Mouse (Mus musculus): ENCODE measurements at regions not wholly inside any gene's neighbourhood (a gene's known extent, or its start where the extent isn't known, plus 50 kb on each side); places are given as distances from the start of the nearest gene placed in this dataset.

DNA sequence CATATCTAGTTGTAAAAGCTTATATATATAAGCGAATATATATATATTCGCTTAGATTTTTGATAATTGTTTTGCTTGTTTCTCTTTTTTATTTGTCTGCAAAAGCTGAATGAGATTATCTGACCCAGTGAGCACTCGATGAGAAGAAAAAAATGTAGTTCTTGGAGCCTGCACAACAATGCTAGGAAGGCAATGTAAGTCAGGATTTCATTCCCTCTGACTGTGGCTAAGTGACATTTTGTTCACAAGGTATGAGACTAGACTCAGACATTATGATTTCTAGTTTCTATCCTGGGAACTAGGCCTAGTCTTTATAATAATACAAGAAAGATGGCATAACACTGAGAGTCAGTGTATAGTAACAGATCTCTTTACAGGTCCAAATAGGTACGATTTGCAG lies 108.9 kb upstream of the Bmp2 start:
- H3K27ac ChIP-seq (ENCODE audit: low read length), result no peak overlapping the region
- H3K4me1 ChIP-seq (replicated peaks; ENCODE audit: control insufficient read depth, insufficient read depth, low read length), result no peaks in the 10 kb centered on the region
- H3K36me3 ChIP-seq (ENCODE audit: control insufficient read depth, insufficient read depth), result no peaks in the 10 kb centered on the region
- H3K4me3 ChIP-seq (replicated peaks; ENCODE audit: low read length), result no peak overlapping the region
- 90% methylated on average over 4 of the region's 4 CpGs for WGBS
- H3K27me3 ChIP-seq (replicated peaks; ENCODE audit: control insufficient read depth, insufficient read depth, low read length), result no peaks in the 10 kb centered on the region
- no peaks in the 10 kb centered on the region for H3K9me3 ChIP-seq (ENCODE audit: control insufficient read depth, low read length)
- no peak overlapping the region for H3K9ac ChIP-seq (replicated peaks; ENCODE audit: low read depth, low read length)
- ATAC-seq, result no peak
- no peak overlapping the region for H3K4me2 ChIP-seq (ENCODE audit: low read length)

DNA sequence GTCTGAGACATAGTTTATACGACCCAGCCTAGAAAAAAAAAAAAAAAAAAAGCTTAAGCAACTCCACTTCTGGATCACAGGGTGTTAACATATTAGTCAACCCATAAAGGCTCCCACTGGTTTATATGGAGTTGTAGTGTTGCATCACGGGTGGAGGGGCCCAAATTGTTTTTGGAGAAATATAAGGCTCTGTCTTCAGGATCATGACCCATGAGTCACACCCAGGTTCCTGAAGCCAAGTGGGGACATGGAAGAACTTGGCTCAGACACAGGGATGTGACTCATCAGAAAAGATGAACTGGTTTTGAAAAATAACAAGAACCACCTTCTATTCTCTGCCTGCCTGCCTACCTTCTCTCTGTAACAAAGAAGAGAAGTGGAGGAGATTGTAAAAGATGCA lies 108.5 kb upstream of the Bmp2 start:
- WGBS, result 90% methylated on average over 2 of the region's 2 CpGs
- Histone ChIP-seq H3K4me1 (replicated peaks; ENCODE audit: control insufficient read depth, insufficient read depth, low read length) (no peaks in the 10 kb centered on the region), H3K27me3 (replicated peaks; ENCODE audit: control insufficient read depth, insufficient read depth, low read length) (no peaks in the 10 kb centered on the region), H3K27ac (ENCODE audit: low read length) (no peak overlapping the region), H3K4me3 (replicated peaks; ENCODE audit: low read length) (no peak overlapping the region), H3K9me3 (ENCODE audit: control insufficient read depth, low read length) (no peaks in the 10 kb centered on the region), H3K4me2 (ENCODE audit: low read length) (no peak overlapping the region), H3K9ac (replicated peaks; ENCODE audit: low read depth, low read length) (no peak overlapping the region), H3K36me3 (ENCODE audit: control insufficient read depth, insufficient read depth) (no peaks in the 10 kb centered on the region)
- ATAC-seq, result no peak

GRCm38 (mm10) chr2:133452947-133453346 lies 99.0 kb upstream of the Bmp2 start:
- 87% methylated on average over 6 of the region's 6 CpGs for WGBS
- no peak overlapping the region for H3K4me3 ChIP-seq (replicated peaks; ENCODE audit: low read length)
- no peaks in the 10 kb centered on the region for H3K9me3 ChIP-seq (ENCODE audit: control insufficient read depth, low read length)
- no peaks in the 10 kb centered on the region for H3K36me3 ChIP-seq (ENCODE audit: control insufficient read depth, insufficient read depth)
- no peak overlapping the region for H3K27ac ChIP-seq (ENCODE audit: low read length)
- no peaks in the 10 kb centered on the region for H3K4me1 ChIP-seq (replicated peaks; ENCODE audit: control insufficient read depth, insufficient read depth, low read length)
- no peak for ATAC-seq
- no peaks in the 10 kb centered on the region for H3K27me3 ChIP-seq (replicated peaks; ENCODE audit: control insufficient read depth, insufficient read depth, low read length)
- H3K9ac ChIP-seq (replicated peaks; ENCODE audit: low read depth, low read length), result no peak overlapping the region
- H3K4me2 ChIP-seq (ENCODE audit: low read length), result no peak overlapping the region

DNA sequence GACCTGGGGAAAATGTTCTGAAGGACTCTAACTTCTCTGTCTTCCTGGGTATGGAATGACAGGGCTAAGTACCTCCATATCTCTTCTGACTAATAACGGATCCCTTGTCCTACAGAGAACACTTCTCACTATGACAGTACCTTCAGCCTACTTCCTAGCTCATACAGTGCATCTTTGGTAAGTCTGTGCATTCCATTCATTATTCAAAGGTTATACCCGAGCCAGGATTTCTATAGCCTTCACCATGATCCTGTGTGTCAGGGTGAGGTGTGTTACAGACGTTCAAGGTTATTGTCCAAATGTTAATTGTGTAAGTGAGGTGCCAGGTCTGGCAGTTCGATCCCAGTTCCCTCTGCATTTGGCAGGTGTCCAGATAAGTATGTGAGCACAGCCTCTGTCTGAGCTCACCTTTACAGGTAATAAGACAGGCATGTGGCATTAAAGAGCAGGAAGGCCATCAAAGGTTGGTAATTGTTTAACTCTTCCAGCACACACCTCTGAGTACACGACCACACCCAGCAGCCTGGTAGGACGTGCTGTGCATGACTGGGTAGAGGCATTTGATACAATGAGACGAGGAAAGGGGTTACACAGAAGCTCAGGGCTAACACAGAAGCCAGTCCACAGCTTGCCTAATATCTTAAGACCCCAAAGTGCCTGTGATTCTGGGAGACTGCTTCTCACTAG lies 96.3 kb upstream of the Bmp2 start:
- H3K4me3 ChIP-seq (replicated peaks; ENCODE audit: low read length), result no peak overlapping the region
- H3K36me3 ChIP-seq (ENCODE audit: control insufficient read depth, insufficient read depth), result no peaks in the 10 kb centered on the region
- H3K4me1 ChIP-seq (replicated peaks; ENCODE audit: control insufficient read depth, insufficient read depth, low read length), result no peaks in the 10 kb centered on the region
- no peak overlapping the region for H3K9ac ChIP-seq (replicated peaks; ENCODE audit: low read depth, low read length)
- no peak for ATAC-seq
- H3K4me2 ChIP-seq (ENCODE audit: low read length), result no peak overlapping the region
- H3K27ac ChIP-seq (ENCODE audit: low read length), result no peak overlapping the region
- WGBS, result 77% methylated on average over 7 of the region's 7 CpGs
- H3K9me3 ChIP-seq (ENCODE audit: control insufficient read depth, low read length), result no peaks in the 10 kb centered on the region
- no peaks in the 10 kb centered on the region for H3K27me3 ChIP-seq (replicated peaks; ENCODE audit: control insufficient read depth, insufficient read depth, low read length)

DNA sequence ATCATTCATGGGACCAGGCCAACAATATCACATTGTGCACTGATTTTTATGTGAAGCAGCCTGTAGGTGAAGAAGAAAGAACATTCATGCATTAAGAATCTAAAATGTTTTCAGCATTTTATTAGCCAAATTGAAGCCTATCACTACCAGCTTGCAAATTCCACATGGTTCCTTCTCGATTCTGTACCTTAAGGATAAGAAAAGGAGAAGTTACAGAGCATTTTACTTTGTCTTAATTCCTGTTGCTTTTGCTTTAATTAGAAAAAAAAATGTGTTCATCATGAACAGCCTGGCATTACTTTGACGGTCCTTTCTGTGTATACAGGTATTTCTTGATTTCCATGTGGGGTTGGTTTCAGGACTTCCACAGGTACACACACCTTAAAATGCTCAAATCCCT lies 95.2 kb upstream of the Bmp2 start:
- 88% methylated on average over 2 of the region's 2 CpGs for WGBS

GRCm38 (mm10) chr2:133458735-133459134 lies 93.2 kb upstream of the Bmp2 start:
- WGBS, result 53% methylated on average over 2 of the region's 2 CpGs
- no peaks in the 10 kb centered on the region for H3K27me3 ChIP-seq (replicated peaks; ENCODE audit: control insufficient read depth, insufficient read depth, low read length)

More for the DNA sequence above, 95.2 kb upstream of the Bmp2 start:
- H3K4me2 ChIP-seq (ENCODE audit: low read length), result no peak overlapping the region
- H3K4me3 ChIP-seq (replicated peaks; ENCODE audit: low read length), result no peak overlapping the region
- H3K27me3 ChIP-seq (replicated peaks; ENCODE audit: control insufficient read depth, insufficient read depth, low read length), result no peaks in the 10 kb centered on the region
- no peak overlapping the region for H3K27ac ChIP-seq (ENCODE audit: low read length)
- no peaks in the 10 kb centered on the region for H3K36me3 ChIP-seq (ENCODE audit: control insufficient read depth, insufficient read depth)
- no peaks in the 10 kb centered on the region for H3K9me3 ChIP-seq (ENCODE audit: control insufficient read depth, low read length)
- no peak overlapping the region for H3K9ac ChIP-seq (replicated peaks; ENCODE audit: low read depth, low read length)
- no peak for ATAC-seq
- H3K4me1 ChIP-seq (replicated peaks; ENCODE audit: control insufficient read depth, insufficient read depth, low read length), result no peaks in the 10 kb centered on the region

DNA sequence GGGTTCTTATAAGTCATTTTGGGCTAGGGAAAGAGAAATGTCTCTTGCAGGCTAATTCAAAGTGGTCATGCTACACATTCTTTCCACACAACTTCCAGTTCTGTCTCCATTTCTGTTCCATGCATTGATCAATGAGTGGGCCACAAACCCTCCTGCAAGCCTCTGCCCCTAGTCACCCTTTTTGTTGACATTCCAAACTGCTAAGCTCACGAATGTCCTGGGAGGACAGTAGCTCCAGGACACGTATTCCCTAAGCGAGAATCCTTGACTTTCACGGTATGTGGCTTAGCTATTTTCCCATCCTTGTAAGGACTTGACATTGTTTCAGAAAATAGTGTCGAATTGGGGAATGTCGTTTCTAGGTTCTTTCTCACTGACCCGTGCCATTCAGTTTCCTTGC lies 91.1 kb upstream of the Bmp2 start:
- Histone ChIP-seq H3K4me2 (ENCODE audit: low read length) (no peak overlapping the region), H3K27me3 (replicated peaks; ENCODE audit: control insufficient read depth, insufficient read depth, low read length) (no peaks in the 10 kb centered on the region), H3K9ac (replicated peaks; ENCODE audit: low read depth, low read length) (no peak overlapping the region), H3K27ac (ENCODE audit: low read length) (no peak overlapping the region), H3K9me3 (ENCODE audit: control insufficient read depth, low read length) (no peaks in the 10 kb centered on the region), H3K4me1 (replicated peaks; ENCODE audit: control insufficient read depth, insufficient read depth, low read length) (no peaks in the 10 kb centered on the region), H3K36me3 (ENCODE audit: control insufficient read depth, insufficient read depth) (no peaks in the 10 kb centered on the region), H3K4me3 (replicated peaks; ENCODE audit: low read length) (no peak overlapping the region)
- no peak for ATAC-seq
- 82% methylated on average over 7 of the region's 7 CpGs for WGBS

More at GRCm38 (mm10) chr2:133458735-133459134, 93.2 kb upstream of the Bmp2 start:
- no peak for ATAC-seq
- H3K36me3 ChIP-seq (ENCODE audit: control insufficient read depth, insufficient read depth), result no peaks in the 10 kb centered on the region
- H3K4me3 ChIP-seq (replicated peaks; ENCODE audit: low read length), result no peak overlapping the region
- no peak overlapping the region for H3K4me2 ChIP-seq (ENCODE audit: low read length)
- no peak overlapping the region for H3K9ac ChIP-seq (replicated peaks; ENCODE audit: low read depth, low read length)
- H3K9me3 ChIP-seq (ENCODE audit: control insufficient read depth, low read length), result no peaks in the 10 kb centered on the region
- H3K27ac ChIP-seq (ENCODE audit: low read length), result no peak overlapping the region
- no peaks in the 10 kb centered on the region for H3K4me1 ChIP-seq (replicated peaks; ENCODE audit: control insufficient read depth, insufficient read depth, low read length)

GRCm38 (mm10) chr2:133462378-133462777 lies 89.6 kb upstream of the Bmp2 start:
- Histone ChIP-seq H3K27me3 (replicated peaks; ENCODE audit: control insufficient read depth, insufficient read depth, low read length) (no peaks in the 10 kb centered on the region), H3K9ac (replicated peaks; ENCODE audit: low read depth, low read length) (no peak overlapping the region), H3K4me2 (ENCODE audit: low read length) (no peak overlapping the region), H3K36me3 (ENCODE audit: control insufficient read depth, insufficient read depth) (no peaks in the 10 kb centered on the region), H3K9me3 (ENCODE audit: control insufficient read depth, low read length) (no peaks in the 10 kb centered on the region), H3K27ac (ENCODE audit: low read length) (no peak overlapping the region), H3K4me1 (replicated peaks; ENCODE audit: control insufficient read depth, insufficient read depth, low read length) (no peaks in the 10 kb centered on the region), H3K4me3 (replicated peaks; ENCODE audit: low read length) (no peak overlapping the region)
- 84% methylated on average over 2 of the region's 2 CpGs for WGBS
- ATAC-seq, result no peak

DNA sequence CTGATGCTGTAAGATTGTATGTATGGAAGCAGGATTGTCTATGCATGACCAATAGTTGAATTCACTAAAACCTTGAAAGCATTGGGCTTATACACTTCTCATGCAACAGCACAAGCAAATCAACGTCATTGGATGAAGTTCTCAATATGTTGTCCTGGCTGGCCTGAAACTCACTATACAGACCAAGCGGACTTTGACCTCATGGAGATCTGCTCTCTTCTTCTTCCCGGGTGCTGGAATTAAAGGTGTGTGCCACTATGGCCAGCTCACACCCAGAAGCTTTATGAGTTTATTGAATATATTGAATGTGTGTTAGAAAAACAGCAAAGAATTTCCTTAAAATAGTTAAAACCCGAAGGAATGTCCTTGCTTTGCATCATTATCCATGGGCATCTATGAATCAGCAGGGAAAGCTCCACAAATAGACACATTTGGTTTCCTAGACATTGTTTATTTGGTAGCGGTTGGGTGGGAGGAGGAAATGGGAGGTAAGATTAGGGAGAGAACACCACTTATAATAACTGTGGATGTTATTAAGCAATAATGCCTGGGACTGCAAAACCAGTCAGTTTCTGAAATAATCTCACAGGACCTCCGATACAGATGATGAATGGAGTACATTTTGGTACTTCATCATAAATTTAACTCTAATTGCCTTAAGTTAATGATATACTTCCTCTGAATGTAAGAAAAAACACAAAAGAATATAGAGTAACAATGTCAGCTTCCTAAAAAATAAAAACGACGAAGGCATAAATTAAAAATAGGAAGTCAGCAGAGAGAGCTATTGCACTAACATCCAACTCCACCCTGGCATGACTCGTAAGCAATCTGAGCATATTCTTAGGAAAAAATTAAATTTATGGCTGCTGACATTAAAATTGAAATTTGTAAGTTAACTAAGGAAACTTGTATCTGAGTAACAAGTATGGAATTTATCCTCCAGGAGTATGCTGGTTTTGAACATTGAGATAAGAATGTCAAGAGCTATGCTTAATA lies 84.5 kb upstream of the Bmp2 start:
- Histone ChIP-seq H3K9ac (replicated peaks; ENCODE audit: low read depth, low read length) (no peak overlapping the region), H3K9me3 (ENCODE audit: control insufficient read depth, low read length) (no peaks in the 10 kb centered on the region), H3K4me2 (ENCODE audit: low read length) (no peak overlapping the region), H3K4me3 (replicated peaks; ENCODE audit: low read length) (no peak overlapping the region), H3K36me3 (ENCODE audit: control insufficient read depth, insufficient read depth) (no peaks in the 10 kb centered on the region), H3K4me1 (replicated peaks; ENCODE audit: control insufficient read depth, insufficient read depth, low read length) (no peaks in the 10 kb centered on the region), H3K27me3 (replicated peaks; ENCODE audit: control insufficient read depth, insufficient read depth, low read length) (no peaks in the 10 kb centered on the region), H3K27ac (ENCODE audit: low read length) (no peak overlapping the region)
- ATAC-seq, result no peak
- 92% methylated on average over 9 of the region's 9 CpGs for WGBS
